Comparison of ENCODE assay signal across 9 mouse cellular contexts in genomic region chr3:87886416-87886815, GRCm38 (mm10). TPM values are rescaled to one million over a fixed set of nuclear protein-coding genes. Genes with fewer than 3 reads are reported as not detected.
DNase-seq lines count a peak whose midpoint lies in the region; ATAC-seq and TF ChIP-seq lines count a peak whose summit lies in the region.
"Had no signal": no experiment of that assay in that cellular context is flagged by ENCODE, and none has a peak within 500 bp of the region (broad histone marks: within the 10 kb centered on the region; RNA-seq: fewer than 3 reads in every experiment).

No protein-coding gene starts in this region.

- 87% methylated on average over 6 of the region's 6 CpGs for WGBS in heart, embryonic 12.5 days
- 83% methylated on average over 6 of the region's 6 CpGs for WGBS in forebrain, embryonic 14.5 days
- WGBS in liver, embryonic 15.5 days (ENCODE audit: insufficient replicate concordance): 77% methylated on average over 6 of the region's 6 CpGs

- H3K27me3 ChIP-seq in heart, embryonic 12.5 days (replicated peaks): no peaks in the 10 kb centered on the region
- H3K27me3 ChIP-seq in E14TG2a.4 (ENCODE audit: insufficient read depth, low read length): no peaks in the 10 kb centered on the region
- H3K27me3 ChIP-seq in forebrain, embryonic 14.5 days (replicated peaks; ENCODE audit: control insufficient read depth, insufficient read depth, low read length): no peaks in the 10 kb centered on the region
- no peaks in the 10 kb centered on the region for H3K27me3 ChIP-seq in liver, embryonic 15.5 days
- H3K27me3 ChIP-seq: Patski had no signal

- peak overlapping the region; percentile 57 for H3K4me2 ChIP-seq in heart, embryonic 12.5 days
- H3K4me2 ChIP-seq in forebrain, embryonic 14.5 days (ENCODE audit: low read length): peak overlapping the region; percentile 46
- peak overlapping the region; percentile 81 for H3K4me2 ChIP-seq in liver, embryonic 15.5 days

- H3K9ac ChIP-seq in heart, embryonic 12.5 days: no peak overlapping the region
- no peak overlapping the region for H3K9ac ChIP-seq in forebrain, embryonic 14.5 days (ENCODE audit: low read length)
- H3K9ac ChIP-seq in liver, embryonic 15.5 days: peak overlapping the region; percentile 48; the same call in 1 of the 2 replicates

- peaks cover 20% of the 10 kb centered on the region for H3K4me1 ChIP-seq in heart, embryonic 12.5 days (replicated peaks)
- H3K4me1 ChIP-seq in E14TG2a.4 (replicated peaks; ENCODE audit: low read depth, low read length): peaks cover 37% of the 10 kb centered on the region
- peaks cover 18% of the 10 kb centered on the region for H3K4me1 ChIP-seq in forebrain, embryonic 14.5 days (ENCODE audit: control insufficient read depth, insufficient read depth, low read length)
- peaks cover 30% of the 10 kb centered on the region for H3K4me1 ChIP-seq in liver, embryonic 15.5 days (replicated peaks)

- no peak for ATAC-seq in heart, embryonic 12.5 days (ENCODE audit: insufficient number of reproducible peaks, low FRiP score)
- no peak for ATAC-seq in forebrain, embryonic 14.5 days
- ATAC-seq in liver, embryonic 15.5 days (ENCODE audit: insufficient read depth): no peak
- ATAC-seq in megakaryocyte progenitor cell, adult 5-6 weeks (replicated peaks; ENCODE audit: poor library complexity): no peak
- ATAC-seq in cerebellum, adult (ENCODE audit: insufficient number of reproducible peaks, low FRiP score, low TSS enrichment): no peak

- intact Hi-C loops in heart, postnatal 10 days (cut with DNase I): loop anchor here (2.0 kb wide), 1 partner anchor 18 kb away; no protein-coding TSS in a partner anchor

- no peak overlapping the region for H3K27ac ChIP-seq in heart, embryonic 12.5 days (ENCODE audit: poor library complexity, severe bottlenecking)
- no peak overlapping the region for H3K27ac ChIP-seq in forebrain, embryonic 14.5 days (ENCODE audit: low read depth, low read length)
- H3K27ac ChIP-seq in liver, embryonic 15.5 days (replicated peaks): peak overlapping the region; percentile 91

- H3K36me3 ChIP-seq in heart, embryonic 12.5 days: peaks cover 7% of the 10 kb centered on the region
- H3K36me3 ChIP-seq in E14TG2a.4 (ENCODE audit: insufficient read depth, low read length): peaks cover 25% of the 10 kb centered on the region
- no peaks in the 10 kb centered on the region for H3K36me3 ChIP-seq in forebrain, embryonic 14.5 days (ENCODE audit: control insufficient read depth, insufficient read depth, low read length)
- H3K36me3 ChIP-seq in liver, embryonic 15.5 days (replicated peaks): 0 out of 2 replicates have a peak, but pooled peaks cover 4% of the 10 kb centered on the region

- TF ChIP-seq CTCF in E14TG2a.4 (conservative IDR thresholded peaks at IDR 0.05; ENCODE audit: low read length): no peak

- peaks cover 6% of the 10 kb centered on the region for H3K9me3 ChIP-seq in heart, embryonic 12.5 days (replicated peaks)
- H3K9me3 ChIP-seq in E14TG2a.4 (ENCODE audit: low read length): no peaks in the 10 kb centered on the region
- no peaks in the 10 kb centered on the region for H3K9me3 ChIP-seq in forebrain, embryonic 14.5 days (replicated peaks; ENCODE audit: control insufficient read depth, low read length)
- H3K9me3 ChIP-seq in liver, embryonic 15.5 days (replicated peaks): no peaks in the 10 kb centered on the region

- no peak for DNase-seq in heart, postnatal 10 days
- DNase-seq in forebrain, embryonic 14.5 days (ENCODE audit: low spot score): no peak
- DNase-seq in adrenal gland, adult 2 months: no peak

- peak overlapping the region; percentile 95; the same call in 1 of the 2 replicates for H3K4me3 ChIP-seq in heart, embryonic 12.5 days
- peak overlapping the region; percentile 75 for H3K4me3 ChIP-seq in E14TG2a.4 (replicated peaks; ENCODE audit: low read length)
- peak overlapping the region; percentile 93; the same call in 1 of the 2 replicates for H3K4me3 ChIP-seq in forebrain, embryonic 14.5 days (ENCODE audit: low read depth, low read length)
- peak overlapping the region; percentile 71 for H3K4me3 ChIP-seq in liver, embryonic 15.5 days (replicated peaks)

RNA-seq across cellular contexts. Expression of gene Prcc, which starts 1.0 kb away (rescaled TPM):
- 11.2 and 11.5 TPM in 2 replicates for polyA plus RNA-seq in heart, embryonic 12.5 days (2016; fragmentation: Nextera tagmentation; extraction: Ambion mirVana)
- 10 to 100 TPM; 54.8 to 56.2 TPM for total RNA-seq in heart, postnatal 10 days (2021)
- polyA plus RNA-seq in forebrain, embryonic 14.5 days (2014; fragmentation: Nextera tagmentation; extraction: Ambion mirVana): 16.1 and 18.5 TPM in 2 replicates
- polyA plus RNA-seq in liver, embryonic 15.5 days (2015; fragmentation: Nextera tagmentation; extraction: Ambion mirVana): 6.5 TPM in 2 replicates
- 10 to 100 TPM; 48.0 to 52.0 TPM for total RNA-seq in adrenal gland, adult 2 months (2021)
- polyA plus RNA-seq in adrenal gland, adult 2 months (2012; rRNA removed): 28.5 and 32.5 TPM in 2 replicates
- 24.5 and 25.6 TPM in 2 replicates for total RNA-seq in megakaryocyte progenitor cell, adult 5-6 weeks (2015)
- 28.9 and 31.3 TPM in 2 replicates for total RNA-seq in megakaryocyte progenitor cell, adult 5-6 weeks (2017)

RNA-seq across cellular contexts. Expression of gene Hdgf, which starts 19.7 kb away (rescaled TPM):
- polyA plus RNA-seq in heart, embryonic 12.5 days (2016; fragmentation: Nextera tagmentation; extraction: Ambion mirVana): 175 and 177 TPM in 2 replicates
- total RNA-seq in heart, postnatal 10 days (2021): 100 to 1,000 TPM; 106 to 112 TPM
- polyA plus RNA-seq in forebrain, embryonic 14.5 days (2014; fragmentation: Nextera tagmentation; extraction: Ambion mirVana): 99.1 and 137 TPM in 2 replicates
- polyA plus RNA-seq in liver, embryonic 15.5 days (2015; fragmentation: Nextera tagmentation; extraction: Ambion mirVana): 213 and 216 TPM in 2 replicates
- total RNA-seq in adrenal gland, adult 2 months (2021): 100 to 1,000 TPM; 181 to 206 TPM
- 54.3 and 64.8 TPM in 2 replicates for polyA plus RNA-seq in adrenal gland, adult 2 months (2012; rRNA removed)
- 281 and 308 TPM in 2 replicates for total RNA-seq in megakaryocyte progenitor cell, adult 5-6 weeks (2015)
- 348 and 456 TPM in 2 replicates for total RNA-seq in megakaryocyte progenitor cell, adult 5-6 weeks (2017)

RNA-seq across cellular contexts. Expression of gene Mrpl24, which starts 32.9 kb away (rescaled TPM):
- polyA plus RNA-seq in heart, embryonic 12.5 days (2016; fragmentation: Nextera tagmentation; extraction: Ambion mirVana): 62.9 and 65.2 TPM in 2 replicates
- total RNA-seq in heart, postnatal 10 days (2021): 10 to 100 TPM; 60.5 to 75.5 TPM
- polyA plus RNA-seq in forebrain, embryonic 14.5 days (2014; fragmentation: Nextera tagmentation; extraction: Ambion mirVana): 69.5 and 71.2 TPM in 2 replicates
- polyA plus RNA-seq in liver, embryonic 15.5 days (2015; fragmentation: Nextera tagmentation; extraction: Ambion mirVana): 30.7 and 33.5 TPM in 2 replicates
- total RNA-seq in adrenal gland, adult 2 months (2021): 100 to 1,000 TPM; 114 to 120 TPM
- polyA plus RNA-seq in adrenal gland, adult 2 months (2012; rRNA removed): 15.1 and 18.0 TPM in 2 replicates
- total RNA-seq in megakaryocyte progenitor cell, adult 5-6 weeks (2015): 157 and 195 TPM in 2 replicates
- 119 and 137 TPM in 2 replicates for total RNA-seq in megakaryocyte progenitor cell, adult 5-6 weeks (2017)

RNA-seq across cellular contexts. Expression of gene Sh2d2a, which starts 39.9 kb away (rescaled TPM):
- 0.15 TPM in 1 of 2 replicates, not detected in the other for polyA plus RNA-seq in heart, embryonic 12.5 days (2016; fragmentation: Nextera tagmentation; extraction: Ambion mirVana)
- total RNA-seq in heart, postnatal 10 days (2021): under 1 TPM; 0.10 to 0.31 TPM
- polyA plus RNA-seq in forebrain, embryonic 14.5 days (2014; fragmentation: Nextera tagmentation; extraction: Ambion mirVana): not detected in 2 replicates
- 0.18 TPM in 2 replicates for polyA plus RNA-seq in liver, embryonic 15.5 days (2015; fragmentation: Nextera tagmentation; extraction: Ambion mirVana)
- total RNA-seq in adrenal gland, adult 2 months (2021): under 1 TPM; 0.17 to 0.31 TPM
- polyA plus RNA-seq in adrenal gland, adult 2 months (2012; rRNA removed): 0.30 and 0.39 TPM in 2 replicates
- 0.12 TPM in 1 of 2 replicates, not detected in the other for total RNA-seq in megakaryocyte progenitor cell, adult 5-6 weeks (2015)
- total RNA-seq in megakaryocyte progenitor cell, adult 5-6 weeks (2017): not detected in 2 replicates
- polyA plus RNA-seq: Patski had no signal

RNA-seq across cellular contexts. Expression of gene Isg20l2, which starts 43.7 kb away (rescaled TPM):
- 36.4 and 38.3 TPM in 2 replicates for polyA plus RNA-seq in heart, embryonic 12.5 days (2016; fragmentation: Nextera tagmentation; extraction: Ambion mirVana)
- 10 to 100 TPM; 16.2 to 18.9 TPM for total RNA-seq in heart, postnatal 10 days (2021)
- 17.9 and 20.0 TPM in 2 replicates for polyA plus RNA-seq in forebrain, embryonic 14.5 days (2014; fragmentation: Nextera tagmentation; extraction: Ambion mirVana)
- polyA plus RNA-seq in liver, embryonic 15.5 days (2015; fragmentation: Nextera tagmentation; extraction: Ambion mirVana): 21.0 and 22.9 TPM in 2 replicates
- 10 to 100 TPM; 16.3 to 21.4 TPM for total RNA-seq in adrenal gland, adult 2 months (2021)
- 9.4 and 9.7 TPM in 2 replicates for polyA plus RNA-seq in adrenal gland, adult 2 months (2012; rRNA removed)
- 45.2 and 51.0 TPM in 2 replicates for total RNA-seq in megakaryocyte progenitor cell, adult 5-6 weeks (2015)
- 41.1 and 51.0 TPM in 2 replicates for total RNA-seq in megakaryocyte progenitor cell, adult 5-6 weeks (2017)
